Mouse (Mus musculus) bone marrow, adult 2 months (tissue): ENCODE data around the gene Rbm18.

Source experiments
- CTCF ChIP-seq: fragments of 200-500 bp; IDR thresholded peaks from 2 replicates; pipeline ENCODE4 v1.5.1; 2011; ENCODE audit warnings: low read length, control low read depth; ENCODE audit not compliant: control insufficient read depth, insufficient read depth
- POLR2A ChIP-seq: fragments of 200-500 bp; IDR thresholded peaks from 2 replicates; pipeline ENCODE4 v1.6.1; 2011; ENCODE audit warnings: low read depth, mild to moderate bottlenecking, control low read depth, low read length, borderline replicate concordance; ENCODE audit not compliant: control insufficient read depth

GRCm38 (mm10) chr2:36101866-36102558 lies 34.6 kb downstream of the Rbm18 start:
- TF ChIP-seq CTCF (no peak), POLR2A (no peak)
